Mouse (Mus musculus): ENCODE measurements at regions not wholly inside any gene's neighbourhood (a gene's known extent, or its start where the extent isn't known, plus 50 kb on each side); places are given as distances from the start of the nearest gene placed in this dataset.

DNA sequence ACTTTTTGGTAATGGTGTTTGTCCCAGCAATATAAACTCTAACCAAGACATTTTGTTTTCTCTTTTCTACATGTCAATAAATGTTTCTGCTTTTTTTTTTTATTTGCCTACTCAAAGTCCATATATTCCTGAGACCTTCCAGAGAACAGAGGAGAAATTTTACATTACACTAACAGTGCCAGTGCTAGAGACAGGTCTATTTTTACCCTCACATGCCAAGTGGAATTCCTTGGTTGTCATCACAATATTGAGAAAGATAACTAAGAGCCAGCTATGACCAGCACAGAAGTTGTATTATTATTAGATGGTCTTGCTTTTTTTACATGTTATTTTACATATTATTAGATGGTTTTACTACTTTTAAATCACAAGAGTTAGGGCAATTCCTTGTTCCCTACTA is 282.8 kb downstream of the Rfpl4b start:
- no peak for DNase-seq (ENCODE audit: extremely low spot score)

DNA sequence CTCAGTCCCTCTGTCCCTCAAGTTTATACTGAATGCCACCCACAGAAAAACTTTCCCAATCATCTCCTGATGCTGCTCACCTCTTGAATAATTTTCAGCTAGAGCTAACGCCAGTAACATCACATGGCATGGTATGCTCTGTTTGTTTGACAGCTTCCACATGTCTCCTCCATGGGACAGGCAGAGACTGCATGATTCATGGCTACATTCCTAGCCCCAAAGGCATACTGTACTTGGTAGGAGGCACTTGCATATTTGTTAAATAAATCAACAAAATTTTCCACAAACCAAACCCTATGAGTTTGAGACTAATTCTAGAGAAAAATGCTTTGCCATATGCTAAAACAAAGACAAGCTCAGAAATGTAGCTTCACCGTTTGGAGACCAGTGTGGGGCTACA is 304.9 kb downstream of the Rfpl4b start:
- DNase-seq (ENCODE audit: extremely low spot score), result no peak
